Mouse (Mus musculus): ENCODE measurements around the gene Tmprss6.

DNA sequence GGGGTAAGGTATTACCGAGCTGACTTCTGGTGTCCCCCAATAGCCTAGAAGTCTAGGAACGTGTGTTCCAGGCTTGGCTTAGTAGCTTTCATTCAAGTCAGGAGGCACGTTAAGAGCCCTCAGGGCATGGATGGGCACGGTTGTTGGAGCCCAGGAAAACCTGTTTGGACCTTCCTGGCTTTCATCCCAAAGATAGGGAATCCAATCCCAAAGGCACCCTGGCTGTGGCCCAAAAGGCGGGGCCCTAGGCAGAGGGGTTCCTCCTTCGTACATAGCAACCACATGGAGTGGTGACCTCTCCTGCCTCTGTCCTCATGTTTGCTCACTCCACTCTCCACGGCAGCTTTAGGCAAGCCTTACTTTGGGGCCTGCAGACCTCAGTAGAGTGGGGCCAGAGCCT is 66.0 kb downstream of the Tmprss6 start:
- TF ChIP-seq CTCF (IDR thresholded peaks at IDR 0.05), result no peak
- no peak for TF ChIP-seq POLR2A (IDR thresholded peaks at IDR 0.05; ENCODE audit: insufficient read depth, low read depth, low read length)

Measured in heart, adult 2 months (tissue).